Mouse (Mus musculus): ENCODE results near the gene Lrrc4b. TPM values are rescaled to one million over a fixed set of nuclear protein-coding genes. Genes with fewer than 3 reads are reported as not detected.

The Lrrc4b gene
- total RNA-seq, 2 experiments from 2014 or later = 28.3 to 39.0 TPM

- intact Hi-C loops (cut with DNase I) = loop anchor here (2.0 kb wide), 2 partner anchors 83 to 221 kb away; no protein-coding TSS in a partner anchor
- no peak for DNase-seq
Measured at GRCm38 (mm10) chr7:44484109-44484508, 55.3 kb downstream of the Lrrc4b start.

GRCm38 (mm10) chr7:44484841-44485571 is 56.2 kb downstream of the Lrrc4b start:
- DNase-seq = peak; percentile 76 to 87
- intact Hi-C loops (cut with DNase I) = loop anchor here (2.0 kb wide), 2 partner anchors 84 to 222 kb away; no protein-coding TSS in a partner anchor

GRCm38 (mm10) chr7:44485572-44486195 is 56.9 kb downstream of the Lrrc4b start:
- DNase-seq = no peak
- intact Hi-C loops (cut with DNase I) = loop anchor here (2.0 kb wide), 2 partner anchors 85 to 223 kb away; no protein-coding TSS in a partner anchor

GRCm38 (mm10) chr7:44486927-44487575 is 58.2 kb downstream of the Lrrc4b start:
- DNase-seq = no peak
- intact Hi-C loops (cut with DNase I) = no loop called here

GRCm38 (mm10) chr7:44487936-44488335 is 59.1 kb downstream of the Lrrc4b start:
- DNase-seq = no peak
- intact Hi-C loops (cut with DNase I) = no loop called here

GRCm38 (mm10) chr7:44488545-44488944 is 59.7 kb downstream of the Lrrc4b start:
- intact Hi-C loops (cut with DNase I) = no loop called here
- DNase-seq = no peak

GRCm38 (mm10) chr7:44490281-44490680 is 61.5 kb downstream of the Lrrc4b start:
- intact Hi-C loops (cut with DNase I) = no loop called here

GRCm38 (mm10) chr7:44491391-44491790 is 62.6 kb downstream of the Lrrc4b start:
- intact Hi-C loops (cut with DNase I) = no loop called here
- DNase-seq = no peak

More at GRCm38 (mm10) chr7:44490281-44490680, 61.5 kb downstream of the Lrrc4b start:
- no peak for DNase-seq

GRCm38 (mm10) chr7:44492166-44492826 is 63.5 kb downstream of the Lrrc4b start:
- no peak for DNase-seq
- intact Hi-C loops (cut with DNase I) = no loop called here

GRCm38 (mm10) chr7:44494681-44495080 is 65.9 kb downstream of the Lrrc4b start:
- intact Hi-C loops (cut with DNase I) = no loop called here
- no peak for DNase-seq

GRCm38 (mm10) chr7:44495086-44495485 is 66.3 kb downstream of the Lrrc4b start:
- no peak for DNase-seq
- intact Hi-C loops (cut with DNase I) = no loop called here

GRCm38 (mm10) chr7:44495992-44496770 is 67.4 kb downstream of the Lrrc4b start, which contains the start of the genes Emc10 and Fam71e1:
Emc10 (minus strand) TSS chr7:44496529.
Fam71e1 (plus strand) TSS chr7:44496581.
- intact Hi-C loops (cut with DNase I) = no loop called here
- DNase-seq = peak; percentile 98

- intact Hi-C loops (cut with DNase I) = no loop called here
- DNase-seq = no peak
Measured at GRCm38 (mm10) chr7:44496771-44497109, 67.9 kb downstream of the Lrrc4b start.

- DNase-seq = no peak
- intact Hi-C loops (cut with DNase I) = no loop called here
Measured at GRCm38 (mm10) chr7:44497361-44498055, 68.7 kb downstream of the Lrrc4b start.

- DNase-seq = no peak
- intact Hi-C loops (cut with DNase I) = no loop called here
Measured at GRCm38 (mm10) chr7:44498922-44499321, 70.1 kb downstream of the Lrrc4b start.

GRCm38 (mm10) chr7:44500046-44500445 is 71.2 kb downstream of the Lrrc4b start:
- no peak for DNase-seq
- intact Hi-C loops (cut with DNase I) = no loop called here

- DNase-seq = peak; percentile 68 to 82
- intact Hi-C loops (cut with DNase I) = loop anchor here (1.0 kb wide), 2 partner anchors 47 to 60 kb away; partner anchors contain the start of gene Pold1
Measured at GRCm38 (mm10) chr7:44501563-44502115, 72.8 kb downstream of the Lrrc4b start.

- intact Hi-C loops (cut with DNase I) = no loop called here
- DNase-seq = no peak
Measured at GRCm38 (mm10) chr7:44507491-44507890, 78.7 kb downstream of the Lrrc4b start.

All from heart, postnatal 10 days (tissue).